Mouse (Mus musculus): ENCODE data around the gene Rad51ap2.
A peak's percentile ranks its signal among the peaks of the same experiment; 100 is the strongest.

The Rad51ap2 gene

DNA sequence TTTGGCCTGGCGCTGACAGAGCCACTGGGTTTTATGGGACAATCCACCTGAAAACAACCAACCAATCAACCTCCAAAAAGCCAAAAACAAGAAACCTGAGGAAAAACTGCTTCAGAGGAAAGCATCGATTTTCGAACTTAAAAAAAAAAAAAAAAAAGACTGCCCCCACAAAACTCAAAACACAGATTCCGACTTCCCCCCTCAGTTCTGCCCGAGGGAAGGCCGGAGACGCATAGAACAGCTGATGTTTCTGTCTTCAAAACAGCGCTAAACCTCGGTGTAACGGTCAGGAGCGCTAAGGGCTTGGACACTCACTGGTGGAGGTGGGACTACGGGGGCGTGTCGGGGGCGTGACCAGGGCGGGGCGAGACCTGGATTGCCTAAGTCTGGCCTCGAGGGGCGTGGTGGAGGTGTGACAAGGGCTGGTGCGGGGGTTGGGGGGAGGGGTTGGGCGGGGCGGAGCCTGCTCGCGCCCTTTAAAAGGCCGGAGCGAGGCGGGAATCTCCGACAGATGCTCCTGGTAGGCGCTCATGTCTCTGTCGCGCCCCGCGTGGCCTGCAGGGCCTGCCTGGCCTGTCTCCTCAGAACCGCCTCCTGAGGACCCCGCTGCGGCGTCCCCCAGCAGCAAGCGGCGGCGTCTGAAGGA, at the start of gene Rad51ap2:
TSS of gene Rad51ap2 (plus strand) at position 531 of the 646 bp plus-strand sequence.
- DNase-seq (ENCODE audit: low spot score in 2 of 2) = peak; percentile 74 to 84

DNA sequence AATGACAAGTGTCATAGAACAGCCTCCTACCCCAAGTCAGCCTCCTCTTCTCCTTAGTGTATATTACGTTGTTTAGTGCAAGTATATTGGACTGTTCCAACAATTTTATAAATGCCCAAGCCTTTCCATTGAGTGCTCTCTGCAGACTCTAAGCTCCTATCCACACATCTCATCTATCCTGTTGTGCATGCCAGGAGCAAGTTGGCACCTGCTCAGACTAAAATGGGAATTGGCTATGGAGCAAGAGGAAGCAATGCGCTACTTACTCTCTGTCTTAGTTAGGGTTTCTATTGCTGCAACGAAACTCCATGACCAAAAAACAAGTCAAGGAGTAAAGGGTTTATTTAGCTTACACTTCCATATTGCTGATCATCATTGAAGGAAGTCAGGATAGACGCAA, 48.2 kb upstream of the Rad51ap2 start:
- DNase-seq (ENCODE audit: low spot score in 2 of 2) = no peak

DNA sequence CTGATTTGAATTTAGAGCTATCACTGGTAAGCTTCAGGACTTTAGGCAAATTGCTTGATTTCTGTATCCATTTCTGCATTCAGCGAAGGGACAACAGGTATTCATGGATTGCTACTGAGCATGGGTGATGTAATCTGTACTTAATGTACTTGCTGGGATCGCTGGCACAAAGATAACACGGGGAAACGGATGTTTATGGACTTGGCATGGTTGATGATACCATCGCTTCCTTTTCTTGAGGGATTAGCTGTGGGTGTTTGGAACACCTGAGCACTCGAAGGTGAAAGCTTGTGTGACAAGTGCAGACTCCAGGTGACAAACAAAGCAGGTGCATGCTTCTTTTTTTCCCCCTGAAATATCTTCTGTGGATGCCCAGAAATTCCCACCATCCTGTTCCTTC, 37.8 kb upstream of the Rad51ap2 start:
- DNase-seq (ENCODE audit: low spot score in 2 of 2) = no peak

DNA sequence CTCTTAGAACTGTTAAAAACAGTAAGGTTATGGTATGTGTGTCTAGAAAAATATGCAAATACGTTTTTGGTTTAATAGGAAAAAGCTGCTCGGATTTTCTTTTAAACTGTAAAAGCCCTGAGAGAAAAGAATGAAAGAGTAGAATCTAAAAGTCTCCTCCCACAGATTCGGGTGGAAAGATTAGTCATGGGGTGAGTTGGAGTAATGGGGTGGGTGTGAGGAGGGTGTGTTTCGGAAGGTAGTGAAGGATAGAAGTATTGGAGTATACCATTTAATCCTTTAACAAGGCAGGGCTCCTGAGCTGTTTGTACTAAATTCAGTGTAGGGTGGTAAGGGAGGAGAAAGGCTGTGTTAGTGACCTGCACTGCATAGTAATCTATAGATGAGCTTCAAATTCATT, 28.5 kb upstream of the Rad51ap2 start:
- DNase-seq (ENCODE audit: low spot score in 2 of 2) = no peak

DNA sequence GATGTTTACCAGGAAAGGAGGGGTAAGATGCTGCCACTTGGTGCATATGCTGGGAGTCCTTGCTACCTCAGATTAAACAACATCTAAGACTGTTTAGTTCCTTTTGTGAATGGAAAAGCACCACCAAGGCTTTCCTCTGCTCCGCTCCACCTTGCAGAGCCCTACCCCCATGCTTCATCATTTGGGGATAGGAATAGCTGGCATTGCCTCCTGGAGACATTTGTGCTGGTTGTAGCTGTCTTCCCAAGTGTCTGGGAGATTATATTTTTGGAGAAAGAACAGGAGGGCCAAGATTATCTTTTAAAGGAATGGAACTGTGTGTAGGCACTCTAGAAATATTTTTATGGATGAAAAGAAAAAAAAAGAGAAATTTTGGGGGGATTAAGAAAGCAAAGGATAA, 22.8 kb upstream of the Rad51ap2 start:
- DNase-seq (ENCODE audit: low spot score in 2 of 2) = no peak

DNA sequence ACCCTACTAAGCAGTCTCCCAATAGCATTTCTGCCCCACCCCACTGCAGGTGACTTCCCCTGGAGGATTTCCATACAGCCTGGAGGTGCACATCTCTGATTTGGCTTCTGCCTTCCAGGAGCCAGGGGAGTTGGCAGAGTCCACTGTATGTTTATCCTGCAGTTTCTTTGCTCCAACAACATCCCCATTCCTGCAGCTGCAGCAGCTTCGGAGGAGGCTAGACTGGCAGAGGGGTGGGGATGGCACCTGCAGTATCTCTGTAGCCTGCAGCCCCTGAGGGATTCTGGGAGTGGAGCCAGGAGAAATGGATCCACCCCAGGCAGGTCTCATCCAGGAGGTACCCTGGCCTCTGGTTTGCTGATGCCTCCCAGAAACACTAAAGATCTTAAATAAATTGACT, 22.2 kb upstream of the Rad51ap2 start:
- peak; percentile 14 to 16 for DNase-seq (ENCODE audit: low spot score in 2 of 2)

DNA sequence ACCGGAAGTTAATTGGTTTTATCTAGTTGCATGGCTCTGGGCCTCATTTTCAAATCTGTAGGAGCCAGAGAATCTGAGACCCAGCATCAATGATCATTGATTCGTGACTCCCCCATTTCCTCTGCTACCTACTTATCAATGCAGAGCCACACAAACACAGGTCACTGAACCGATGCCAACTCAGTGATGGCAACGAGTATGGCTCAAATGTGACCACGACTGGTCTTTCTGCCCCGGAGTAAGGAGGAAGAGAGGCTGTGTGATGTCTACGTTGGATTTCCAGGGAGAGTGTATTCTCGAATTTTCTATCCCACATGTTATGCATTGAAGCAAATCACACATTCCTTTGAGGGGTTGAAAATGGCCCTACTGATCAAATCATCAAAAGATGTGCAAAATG, 21.4 kb upstream of the Rad51ap2 start:
- no peak for DNase-seq (ENCODE audit: low spot score in 2 of 2)

DNA sequence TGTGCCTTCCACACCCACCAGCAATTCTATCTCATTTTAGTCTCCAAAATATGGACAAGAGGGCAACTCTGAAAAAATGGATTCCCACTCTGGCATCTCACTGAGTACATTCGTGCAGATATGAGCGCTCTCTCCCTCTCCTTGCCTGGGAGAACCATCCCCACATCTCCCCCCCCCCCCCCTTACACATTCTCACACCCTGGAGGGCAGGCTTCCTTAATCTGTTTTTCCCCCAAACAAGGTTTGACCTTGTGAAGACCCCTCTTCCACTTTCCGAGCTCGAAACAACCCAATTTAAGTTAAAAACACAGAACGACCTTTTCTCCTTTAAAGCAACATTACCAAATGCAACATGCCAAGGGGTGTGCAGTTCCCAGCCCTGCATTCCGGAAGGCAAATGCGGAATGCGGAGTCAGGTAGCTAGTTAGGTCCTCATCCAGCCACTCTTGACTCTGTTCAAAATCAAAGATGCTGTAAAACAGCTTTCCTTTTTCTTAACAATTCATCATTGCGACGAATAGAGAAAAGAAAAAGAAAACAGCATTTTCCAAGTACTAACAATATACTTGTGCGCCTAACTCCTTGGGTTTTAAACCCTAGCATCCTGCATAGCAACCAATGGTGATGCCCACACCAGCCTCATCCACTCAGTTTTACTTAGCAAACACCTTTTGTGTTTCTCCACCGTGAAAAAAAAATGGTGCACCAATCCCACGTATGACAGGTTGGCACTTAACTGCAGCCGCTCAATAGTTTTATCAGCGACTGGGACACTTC, 20.4 kb upstream of the Rad51ap2 start:
- no peak for DNase-seq (ENCODE audit: low spot score in 2 of 2)

DNA sequence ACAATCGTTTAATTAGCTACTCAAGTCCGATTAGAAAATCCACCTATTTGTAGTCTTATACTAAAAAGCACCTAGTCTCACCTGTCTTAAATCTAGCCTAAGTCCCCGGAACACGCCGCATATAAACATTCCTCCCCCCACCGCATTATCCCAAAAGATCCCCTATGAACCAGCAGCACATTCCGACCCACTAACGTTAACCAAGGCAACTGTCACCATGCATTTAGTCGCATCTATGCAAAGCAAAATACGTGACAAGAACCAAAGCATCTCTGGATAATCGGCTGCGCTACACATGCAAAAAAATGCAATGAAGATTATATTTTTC, 19.9 kb upstream of the Rad51ap2 start:
- DNase-seq (ENCODE audit: low spot score in 2 of 2) = no peak

DNA sequence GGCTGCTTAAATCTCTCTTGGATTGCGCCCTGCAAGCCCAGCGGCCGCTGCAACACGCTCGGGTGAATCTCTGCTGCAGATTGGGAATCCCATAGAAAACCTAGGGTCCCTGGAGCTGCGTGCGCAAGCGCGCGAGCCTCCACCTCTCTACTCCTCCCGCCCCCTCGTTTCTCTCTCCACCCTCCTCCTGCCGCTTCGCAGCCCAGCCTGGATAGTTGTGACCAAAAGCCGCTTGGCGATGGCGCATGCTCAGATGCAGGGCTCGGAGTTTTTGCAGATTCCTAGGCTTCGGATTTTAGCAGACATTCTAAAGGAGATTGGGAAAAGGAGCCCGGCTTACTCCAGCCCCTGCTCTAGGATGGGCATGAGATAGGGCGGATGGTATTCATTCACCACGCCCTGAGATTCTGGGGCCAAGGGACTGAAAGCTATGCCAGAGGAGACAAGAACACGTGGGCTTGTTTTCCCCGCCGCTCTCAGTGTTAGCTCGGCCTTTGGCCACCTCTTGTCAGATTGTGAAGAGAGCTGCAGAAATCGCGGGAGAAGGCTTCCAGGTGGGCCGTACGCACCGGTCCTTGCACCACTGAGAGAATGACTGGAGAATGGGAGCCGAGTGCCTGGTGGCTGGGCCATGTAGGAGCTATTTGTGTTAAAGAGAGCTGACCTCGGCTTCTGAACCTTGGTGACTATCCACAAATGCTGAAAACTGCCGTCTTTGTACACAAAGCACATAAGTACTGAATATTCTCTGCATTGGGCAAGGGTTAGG, 19.2 kb upstream of the Rad51ap2 start, which contains the start of gene Vsnl1:
TSS of gene Vsnl1 (minus strand) at position 117 of the 769 bp plus-strand sequence.
- peak; percentile 87 to 89 for DNase-seq (ENCODE audit: low spot score in 2 of 2)

DNA sequence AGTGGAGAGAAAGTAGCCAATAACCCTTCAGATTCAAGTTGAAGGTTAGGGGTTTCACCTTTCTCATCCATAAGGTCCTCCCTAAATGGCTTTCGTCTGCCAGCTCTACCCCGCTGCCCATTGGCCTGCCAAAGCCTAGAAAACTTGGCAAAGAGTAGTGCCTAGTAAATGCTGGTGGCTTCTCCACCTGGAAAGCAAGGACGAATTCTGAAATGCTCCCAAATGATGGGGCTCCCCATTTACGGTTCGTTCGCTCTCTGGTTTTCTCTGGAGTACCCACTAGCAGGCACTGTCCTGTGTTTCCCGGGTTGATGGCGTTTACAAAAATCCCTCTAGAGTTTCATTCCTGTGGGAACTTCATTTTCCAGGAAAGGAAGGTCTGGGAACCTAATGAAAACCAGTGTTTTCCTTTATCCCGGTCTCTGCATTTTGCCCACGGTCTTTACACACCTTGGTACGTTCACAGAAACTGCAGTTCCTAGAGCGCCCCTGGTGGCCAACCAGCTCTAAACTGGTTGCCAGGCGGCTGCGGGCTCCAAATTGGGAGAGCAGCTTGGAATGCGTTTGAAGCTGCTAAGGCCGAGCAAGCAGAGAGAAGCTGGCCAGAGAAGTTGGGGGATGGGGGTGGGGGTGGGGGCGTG, 18.5 kb upstream of the Rad51ap2 start:
- peak; percentile 74 to 84 for DNase-seq (ENCODE audit: low spot score in 2 of 2)

DNA sequence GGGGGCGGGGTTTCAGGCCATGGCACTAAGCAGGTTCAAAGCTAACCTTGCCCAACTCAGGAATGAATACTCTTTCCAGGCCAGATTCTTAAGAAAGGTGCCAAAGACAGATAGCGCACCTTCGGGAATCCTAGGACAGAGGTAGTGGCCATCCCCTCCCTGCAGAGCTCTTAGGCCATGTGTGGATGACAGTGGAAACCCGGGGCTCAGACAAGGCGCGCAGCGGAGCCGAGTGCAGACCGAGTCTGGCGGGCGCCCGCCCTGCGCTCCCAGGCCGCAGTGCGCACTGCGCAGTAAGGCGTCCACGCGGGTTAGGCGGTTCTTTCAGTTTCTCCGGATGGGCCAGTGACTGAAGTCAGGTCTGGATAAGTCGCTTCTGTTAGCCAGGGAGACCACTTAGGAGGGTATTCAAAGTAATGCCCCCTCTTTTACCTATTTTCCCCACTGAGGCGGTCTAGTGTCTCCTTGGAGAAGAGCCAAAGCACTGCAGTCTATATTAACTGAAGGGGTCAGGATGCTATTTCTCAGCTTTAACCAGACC, 17.9 kb upstream of the Rad51ap2 start:
- peak in 1 of 2 experiments; percentile 20 for DNase-seq (ENCODE audit: low spot score in 2 of 2)

DNA sequence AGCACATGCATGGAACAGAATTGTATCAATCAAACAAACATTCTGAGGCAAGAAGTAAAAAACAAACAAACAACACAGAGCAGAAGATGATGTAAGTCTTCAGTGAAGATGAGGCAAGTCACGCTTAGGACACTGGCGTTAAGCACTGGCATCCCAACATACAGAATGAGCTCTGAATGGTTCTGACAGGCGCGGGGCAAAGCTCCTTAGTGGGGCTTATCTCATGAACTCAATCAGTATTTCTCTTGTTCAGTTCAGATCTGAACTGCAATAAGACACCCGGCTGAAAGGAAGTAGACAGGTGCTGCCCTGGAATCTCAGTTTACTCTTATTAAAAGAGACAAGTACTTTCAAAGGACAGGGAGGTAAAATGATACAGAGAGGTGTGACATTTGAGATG, 1.7 kb upstream of the Rad51ap2 start:
- DNase-seq (ENCODE audit: low spot score in 2 of 2) = no peak

DNA sequence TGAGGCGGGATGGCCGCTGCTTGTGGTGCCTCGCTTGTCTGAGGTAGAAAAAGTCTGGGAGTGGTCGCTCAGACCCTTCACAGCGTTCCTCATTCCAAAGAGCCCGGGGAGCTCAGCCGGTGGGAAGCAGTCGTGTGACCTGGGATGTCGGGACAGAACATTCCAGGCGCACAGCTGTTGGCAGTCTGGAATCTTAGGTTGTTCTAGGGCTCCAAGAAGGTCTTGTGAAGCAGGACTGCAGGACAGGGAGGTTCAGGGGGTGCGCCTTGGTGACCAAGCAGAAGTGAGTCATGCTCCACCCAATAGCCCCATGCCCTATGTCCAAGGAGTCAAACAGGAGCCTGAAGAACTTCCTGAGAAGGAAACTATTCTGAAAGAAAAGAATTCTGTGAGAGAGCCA, 334 bp downstream of the Rad51ap2 start:
- peak in 1 of 2 experiments; percentile 6 for DNase-seq (ENCODE audit: low spot score in 2 of 2)

DNA sequence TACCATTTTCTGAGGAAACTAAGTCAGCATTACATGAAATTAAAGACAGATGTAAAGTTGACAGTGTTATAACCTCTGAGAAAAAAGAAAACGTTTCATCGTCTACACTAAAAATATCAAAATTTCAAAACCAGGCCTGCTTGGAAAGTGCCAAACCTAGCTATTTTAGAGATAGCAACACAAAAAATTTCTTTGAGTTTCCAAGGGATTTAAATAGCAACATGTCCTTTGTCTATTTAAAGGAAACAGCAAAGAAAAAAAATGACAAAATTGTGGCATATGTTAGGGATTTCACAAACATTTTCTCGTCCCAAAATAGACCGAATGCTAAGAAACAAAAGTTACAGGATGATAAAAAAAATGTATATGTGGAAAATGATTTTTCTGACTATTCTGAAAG, 753 bp downstream of the Rad51ap2 start:
- DNase-seq (ENCODE audit: low spot score in 2 of 2) = no peak
